Mouse (Mus musculus) intestine, embryonic 16.5 days (tissue): ENCODE results near the gene Bcs1l. TPM values are rescaled to one million over a fixed set of nuclear protein-coding genes. Genes with fewer than 3 reads are reported as not detected.

Experiments used
- ATAC-seq: fragments of 200-750 bp; cut with Nextera tagmentation; 2 replicates; pipeline ENCODE4 v1.8.0; 2017; ENCODE audit warnings: moderate TSS enrichment, moderate library complexity
- H3K27ac ChIP-seq: fragments of 300-500 bp; sonication (generic); 2 replicates; pipeline ENCODE4 v1.5.1; 2014; ENCODE audit warnings: mild to moderate bottlenecking, low read length
- H3K27me3 ChIP-seq: fragments of 300-500 bp; sonication (generic); replicated peaks from 2 replicates; pipeline ENCODE4 v1.6.1; 2014; ENCODE audit warnings: low read length, control low read depth, mixed read lengths; ENCODE audit not compliant: control insufficient read depth, insufficient read depth
- H3K36me3 ChIP-seq: fragments of 300-500 bp; sonication (generic); 2 replicates; pipeline ENCODE4 v1.6.1; 2014; ENCODE audit warnings: low read length, control low read depth; ENCODE audit not compliant: control insufficient read depth, insufficient read depth
- H3K4me1 ChIP-seq: fragments of 300-500 bp; sonication (generic); 2 replicates; pipeline ENCODE4 v1.6.1; 2014; ENCODE audit warnings: low read length, control low read depth, mixed read lengths; ENCODE audit not compliant: control insufficient read depth, insufficient read depth
- H3K4me2 ChIP-seq: fragments of 300-500 bp; sonication (generic); 2 replicates; pipeline ENCODE4 v1.6.1; 2014; ENCODE audit warnings: low read depth, low read length, control low read depth
- H3K4me3 ChIP-seq: fragments of 300-500 bp; sonication (generic); 2 replicates; pipeline ENCODE4 v1.5.1; 2014; ENCODE audit warnings: mild to moderate bottlenecking, low read length
- H3K9ac ChIP-seq: fragments of 300-500 bp; sonication (generic); 2 replicates; pipeline ENCODE4 v1.6.1; 2014; ENCODE audit warnings: low read depth, low read length
- H3K9me3 ChIP-seq: fragments of 300-500 bp; sonication (generic); 2 replicates; pipeline ENCODE4 v1.6.1; 2016; ENCODE audit warnings: low read length, control low read depth; ENCODE audit not compliant: control insufficient read depth
- WGBS: fragments of 180-500 bp; shearing (Covaris S2); extraction: QIAGEN DNeasy Blood & Tissue Kit; methylation state at CpG from one replicate; pipeline ENCODE4 v1.1.7; 2014; 5-methylcytosine and 5-hydroxymethylcytosine counted together
- microRNA-seq: library from miRNA; unstranded; fragments of <30 nt; microRNA quantifications from one replicate; pipeline ENCODE4, GENCODE M21; 2016
- polyA plus RNA-seq: library from polyadenylated mRNA; unstranded; fragments of >200 nt; fragmentation: Nextera tagmentation; extraction: Ambion mirVana; gene quantifications from 2 replicates; pipeline ENCODE4 v1.2.1, GENCODE M21; 2015

The Bcs1l gene
- polyA plus RNA-seq, 1 experiment from 2014 or later: 23.3 TPM

GRCm38 (mm10) chr1:74632734-74633133 lies 44.6 kb downstream of the Bcs1l start:
- H3K36me3 ChIP-seq: no peaks in the 10 kb centered on the region
- no peak overlapping the region for H3K4me2 ChIP-seq
- H3K27me3 ChIP-seq: no peaks in the 10 kb centered on the region
- H3K27ac ChIP-seq: no peak overlapping the region
- 82% methylated on average over 4 of the region's 4 CpGs for WGBS
- no peak overlapping the region for H3K9ac ChIP-seq
- H3K9me3 ChIP-seq: no peaks in the 10 kb centered on the region
- no peaks in the 10 kb centered on the region for H3K4me1 ChIP-seq
- H3K4me3 ChIP-seq: no peak overlapping the region
- no peak for ATAC-seq

Small RNAs within 50 kb of the gene (microRNA-seq; reads per million reads assigned to microRNA genes)
- not detected for gene Gm25035

Other genes with a start within 250 kb of the Bcs1l start
- gene Catip, start 226.2 kb upstream of the Bcs1l start, polyA plus RNA-seq: 0.24 and 0.50 TPM in 2 replicates
- 8.0 and 8.9 TPM in 2 replicates for gene Slc11a1, start 213.1 kb upstream of the Bcs1l start, polyA plus RNA-seq
- 69.4 and 72.3 TPM in 2 replicates for gene Ctdsp1, start 196.8 kb upstream of the Bcs1l start, polyA plus RNA-seq
- 207 and 244 TPM in 2 replicates for gene Vil1, start 178.9 kb upstream of the Bcs1l start, polyA plus RNA-seq
- gene Cnot9, start 82.2 kb upstream of the Bcs1l start, polyA plus RNA-seq: 51.5 and 52.1 TPM in 2 replicates
- 0.10 and 0.29 TPM in 2 replicates for gene Plcd4, start 45.4 kb upstream of the Bcs1l start, polyA plus RNA-seq
- 20.3 and 20.9 TPM in 2 replicates for gene Usp37, start 44.0 kb upstream of the Bcs1l start, polyA plus RNA-seq
- gene Zfp142, start within 50 bp of the Bcs1l start, polyA plus RNA-seq: 3.5 and 3.6 TPM in 2 replicates
- gene Rnf25, start 13.1 kb downstream of the Bcs1l start, polyA plus RNA-seq: 26.3 and 28.2 TPM in 2 replicates
- 3.0 and 3.3 TPM in 2 replicates for gene Stk36, start 13.2 kb downstream of the Bcs1l start, polyA plus RNA-seq
- 6.9 and 7.1 TPM in 2 replicates for gene Ttll4, start 73.5 kb downstream of the Bcs1l start, polyA plus RNA-seq
- gene Cyp27a1, start 125.3 kb downstream of the Bcs1l start, polyA plus RNA-seq: 7.6 and 8.0 TPM in 2 replicates
- gene Prkag3, start 160.9 kb downstream of the Bcs1l start, polyA plus RNA-seq: 0.15 and 0.17 TPM in 2 replicates
- gene Wnt6, start 183.6 kb downstream of the Bcs1l start, polyA plus RNA-seq: 0.22 and 0.49 TPM in 2 replicates
- gene Wnt10a, start 203.2 kb downstream of the Bcs1l start, polyA plus RNA-seq: 0.05 and 0.09 TPM in 2 replicates